Mouse (Mus musculus) skeletal muscle tissue, adult 2 months (tissue): ENCODE results near the gene Tfam.

Experiments
- DNase-seq: peaks from one replicate; pipeline ENCODE4 v3.0.0-alpha.2; 2012; ENCODE audit warnings: low read depth, low spot score

The Tfam gene

GRCm38 (mm10) chr10:71225894-71226293, 12.2 kb downstream of the Tfam start:
- no peak for DNase-seq

GRCm38 (mm10) chr10:71223101-71223500, 15.0 kb downstream of the Tfam start:
- DNase-seq: no peak

GRCm38 (mm10) chr10:71222639-71223038, 15.4 kb downstream of the Tfam start:
- no peak for DNase-seq

DNA sequence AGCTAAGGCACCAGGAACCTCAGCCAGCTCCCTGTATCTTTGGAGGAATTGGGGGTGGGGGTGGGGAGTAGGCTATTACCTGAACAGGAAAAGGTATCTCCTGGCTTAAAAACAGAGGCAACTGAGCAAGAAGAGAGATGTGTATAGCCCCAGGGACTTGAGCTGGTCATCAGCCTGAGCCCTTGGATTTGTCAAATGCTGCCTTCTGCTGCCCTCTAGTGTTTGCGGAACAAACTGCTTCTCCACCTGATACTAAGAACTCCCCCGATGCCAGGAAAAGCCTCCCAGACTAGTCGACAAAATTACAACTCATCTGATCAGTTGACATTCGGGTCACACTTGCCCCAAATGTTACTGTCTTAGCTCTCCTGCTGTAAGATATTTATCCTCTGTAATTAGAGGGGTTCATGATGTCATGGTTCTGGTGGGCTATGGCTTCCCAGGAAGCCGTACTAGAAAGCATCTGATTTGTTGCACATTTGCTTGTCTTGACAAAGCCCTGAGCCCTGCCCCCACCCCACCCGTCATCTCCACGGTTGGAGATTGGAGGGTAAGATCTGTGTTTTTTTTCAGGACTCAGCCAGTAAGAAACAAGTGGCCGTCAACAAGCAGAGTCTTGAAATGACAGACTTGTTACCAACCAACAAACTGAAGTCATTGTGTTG, 19.7 kb downstream of the Tfam start:
- peak; percentile 75 for DNase-seq

GRCm38 (mm10) chr10:71215996-71216395, 22.1 kb downstream of the Tfam start:
- no peak for DNase-seq

GRCm38 (mm10) chr10:71201512-71201911, 36.6 kb downstream of the Tfam start:
- DNase-seq: no peak

DNA sequence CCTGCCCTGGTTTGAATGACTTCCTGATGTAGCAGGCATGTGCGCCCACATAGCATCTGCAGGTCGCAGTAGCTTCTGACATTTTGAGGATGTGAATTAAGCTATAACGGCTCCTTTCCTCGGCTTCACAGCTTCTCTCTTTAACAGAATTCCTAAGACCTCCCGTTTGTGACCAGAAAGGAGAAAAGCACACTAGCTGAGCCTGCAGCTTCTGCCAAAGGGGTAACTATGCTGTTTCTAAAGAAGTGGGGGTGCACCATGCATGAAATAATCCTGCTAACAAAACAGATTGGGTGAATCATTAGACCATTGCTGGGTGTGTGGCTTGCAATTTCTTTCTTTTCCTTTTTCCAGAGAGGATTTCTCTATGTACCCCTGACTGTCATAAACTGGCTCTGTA, 37.1 kb downstream of the Tfam start:
- no peak for DNase-seq

DNA sequence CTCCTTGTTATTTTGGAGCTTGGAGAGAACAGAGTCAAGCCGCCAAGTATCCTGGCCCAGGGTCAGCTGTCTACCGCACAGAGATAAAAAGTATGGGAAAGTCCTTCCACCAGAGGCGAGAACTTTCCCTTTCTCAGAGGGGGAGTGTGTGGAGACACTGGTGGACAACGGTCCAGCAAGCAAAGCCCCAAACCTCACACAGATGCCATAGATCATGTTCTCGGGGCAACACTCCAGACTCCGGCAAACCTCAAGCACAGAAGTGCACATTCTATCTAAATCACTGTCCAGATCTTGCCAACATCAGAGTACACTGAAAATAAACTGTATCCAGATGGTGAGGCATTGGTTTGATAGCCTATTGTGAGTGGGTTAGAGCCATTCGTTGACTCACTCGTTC, 39.4 kb downstream of the Tfam start:
- DNase-seq: peak; percentile 40

DNA sequence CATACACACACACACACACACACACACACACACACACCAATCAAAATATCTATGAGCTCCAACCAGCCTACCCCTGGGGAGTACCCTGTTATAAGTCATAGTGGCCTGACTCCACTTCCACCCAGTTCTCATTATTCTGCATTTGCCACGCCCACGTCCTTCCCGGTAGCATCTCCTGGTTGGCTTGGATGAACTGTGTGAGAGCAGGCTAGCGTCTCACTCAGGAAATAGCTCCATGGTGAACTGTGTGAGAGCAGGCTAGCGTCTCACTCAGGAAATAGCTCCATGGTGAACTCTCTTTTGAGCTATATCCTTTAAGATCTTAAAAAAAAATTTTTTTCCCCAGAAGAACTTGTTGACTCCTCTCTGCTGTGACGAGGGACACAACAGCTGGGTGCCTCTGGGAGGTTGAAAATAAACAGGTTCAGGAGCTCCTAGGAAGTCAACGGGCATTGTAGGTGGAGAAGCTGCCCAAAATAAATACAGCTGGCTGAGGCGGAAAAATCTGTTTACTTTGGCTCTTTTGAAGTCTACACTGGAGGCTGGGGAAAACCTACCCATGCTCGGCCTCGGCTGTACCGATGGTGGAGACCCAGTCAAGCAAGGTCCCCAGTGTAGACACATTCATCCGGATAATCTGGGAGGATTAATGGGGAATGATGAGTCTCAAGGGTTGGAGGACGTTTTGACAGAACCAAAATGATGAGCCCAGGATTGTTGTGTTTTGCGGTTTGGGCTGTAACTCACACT, 40.9 kb downstream of the Tfam start:
- no peak for DNase-seq

DNA sequence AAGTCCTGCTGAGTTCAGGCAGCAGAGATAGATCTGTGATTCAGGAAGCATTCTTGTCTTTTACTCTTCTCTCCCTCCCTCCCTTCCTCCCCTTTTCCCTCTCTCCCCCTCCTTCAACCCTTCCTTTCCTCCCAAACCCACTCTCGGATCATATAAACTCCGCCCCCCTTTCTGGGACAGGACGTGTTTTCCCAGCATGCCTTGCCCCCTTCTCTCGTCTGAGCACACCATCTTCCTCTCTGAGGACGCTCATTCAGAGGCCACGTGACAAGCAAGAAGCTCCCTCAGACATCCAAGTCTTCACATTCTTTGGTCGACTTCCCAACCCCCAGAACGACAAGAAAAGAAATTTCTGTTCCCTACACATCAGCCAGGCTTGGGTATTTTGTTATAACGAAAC, 42.6 kb downstream of the Tfam start:
- peak; percentile 76 for DNase-seq

GRCm38 (mm10) chr10:71194713-71195112, 43.4 kb downstream of the Tfam start:
- DNase-seq: no peak

DNA sequence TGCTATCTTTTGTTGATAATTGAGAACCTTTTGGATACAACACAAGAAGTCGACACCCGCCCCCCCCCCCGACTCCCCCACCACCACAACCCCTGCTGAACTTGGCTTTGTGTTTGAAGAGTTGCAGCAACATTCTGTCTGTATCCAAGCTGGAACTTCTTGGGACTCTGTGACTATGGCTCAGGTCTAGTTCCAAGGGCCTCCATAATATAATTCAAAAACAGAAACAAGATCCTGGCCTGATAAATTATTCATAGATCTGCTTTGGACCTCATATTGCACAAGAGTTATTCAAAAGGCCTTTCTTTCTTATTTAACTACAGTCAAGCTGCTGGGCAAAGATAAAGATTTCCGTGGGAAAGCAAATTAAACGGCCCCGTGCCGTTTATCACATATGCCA, 44.8 kb downstream of the Tfam start:
- peak; percentile 11 for DNase-seq

DNA sequence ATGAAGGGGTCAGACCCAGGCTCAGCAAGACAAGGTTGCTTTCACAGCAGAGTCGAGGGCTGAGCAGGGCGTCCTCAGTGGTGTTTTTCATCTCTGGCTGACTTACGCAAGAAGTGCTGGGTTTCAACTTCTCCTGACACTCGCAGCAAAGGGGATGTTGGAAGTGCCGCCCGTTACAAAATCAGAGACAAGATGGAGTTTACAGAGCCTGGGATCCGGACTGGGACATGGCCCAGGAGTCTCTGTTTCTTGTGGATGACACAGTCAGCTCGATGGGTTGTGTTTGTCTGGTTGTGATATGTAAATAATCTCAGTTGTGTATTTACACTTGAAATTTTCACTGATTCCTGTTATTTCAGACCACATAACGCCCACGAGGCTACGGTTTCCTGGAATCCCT, 45.2 kb downstream of the Tfam start:
- DNase-seq: peak; percentile 39

GRCm38 (mm10) chr10:71188681-71189080, 49.4 kb downstream of the Tfam start:
- DNase-seq: no peak

- no peak for DNase-seq
Observed at GRCm38 (mm10) chr10:71185059-71185458, 53.0 kb downstream of the Tfam start.

- DNase-seq: no peak
Observed at GRCm38 (mm10) chr10:71183339-71184031, 54.6 kb downstream of the Tfam start.

DNA sequence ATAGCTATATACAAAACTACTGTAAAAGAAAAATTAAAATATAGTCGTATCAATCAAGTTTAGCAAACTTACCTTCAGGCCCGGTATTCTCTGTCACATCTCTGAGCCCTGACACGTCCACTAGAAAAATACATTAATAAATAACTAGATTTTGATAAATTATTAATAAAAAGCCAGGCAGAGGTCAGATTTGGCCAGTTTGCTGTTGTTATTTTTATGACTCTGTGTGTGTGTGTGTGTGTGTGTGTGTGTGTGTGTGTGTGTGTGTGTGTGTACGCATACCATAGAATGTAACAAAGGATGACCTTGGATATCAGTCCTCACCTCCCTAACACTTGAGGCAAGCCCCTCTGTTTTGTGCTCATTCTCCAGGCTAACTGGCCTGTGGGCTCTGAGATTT, 56.1 kb downstream of the Tfam start:
- DNase-seq: no peak

DNA sequence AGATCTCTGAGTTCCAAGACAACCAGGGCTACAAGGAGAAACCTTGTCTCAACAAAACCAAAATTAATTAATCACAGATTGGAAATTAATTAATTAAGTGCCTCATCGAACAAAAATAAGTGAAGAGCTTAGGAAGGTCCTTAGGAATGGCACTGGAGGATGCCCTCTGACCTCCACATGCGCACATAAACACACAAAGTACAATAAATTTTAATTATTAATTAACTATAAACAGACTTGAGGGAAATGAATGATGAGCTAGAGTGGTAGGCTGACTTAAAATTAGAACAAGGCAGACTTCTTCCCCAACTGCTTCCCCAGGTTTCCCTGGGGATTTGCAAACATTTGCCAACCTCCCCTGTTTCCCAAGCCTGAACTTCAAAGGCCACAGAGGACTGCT, 57.0 kb downstream of the Tfam start:
- DNase-seq: no peak

- no peak for DNase-seq
Observed at GRCm38 (mm10) chr10:71180057-71180456, 58.0 kb downstream of the Tfam start.

DNA sequence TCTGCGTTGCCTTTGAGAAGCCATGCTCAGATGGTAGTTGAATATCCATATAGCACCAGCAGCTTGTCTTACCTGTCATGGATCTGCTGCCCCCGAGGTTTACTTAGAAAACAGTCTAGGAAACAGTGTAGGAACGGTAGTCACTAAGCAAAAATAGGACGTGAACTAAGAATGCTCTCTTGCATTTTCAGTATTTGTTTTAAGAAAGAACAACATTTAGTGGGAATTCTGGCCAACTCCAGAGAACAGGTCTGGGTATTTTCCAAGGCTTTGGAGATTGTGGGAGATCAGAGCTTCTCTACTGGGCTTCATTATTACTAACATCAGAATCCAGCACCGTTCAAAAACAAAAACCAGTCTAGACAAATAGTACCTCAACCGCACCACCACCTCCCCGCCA, 60.9 kb downstream of the Tfam start:
- no peak for DNase-seq

GRCm38 (mm10) chr10:71176341-71176740, 61.7 kb downstream of the Tfam start:
- DNase-seq: no peak
